Mouse (Mus musculus) lung, adult 2 months (tissue): Measurements from ENCODE around the gene Slco3a1.

Experiments
- CTCF ChIP-seq: fragments of 200-500 bp; IDR thresholded peaks from 2 replicates; pipeline ENCODE4 v1.5.1; 2011; ENCODE audit warnings: mild to moderate bottlenecking, low read length, control low read depth; ENCODE audit not compliant: insufficient read depth
- POLR2A ChIP-seq: fragments of 200-500 bp; IDR thresholded peaks from 2 replicates; pipeline ENCODE4 v1.6.1; 2011; ENCODE audit warnings: low read depth, mild to moderate bottlenecking, control low read depth, low read length, borderline replicate concordance; ENCODE audit errors: extremely low read depth

DNA sequence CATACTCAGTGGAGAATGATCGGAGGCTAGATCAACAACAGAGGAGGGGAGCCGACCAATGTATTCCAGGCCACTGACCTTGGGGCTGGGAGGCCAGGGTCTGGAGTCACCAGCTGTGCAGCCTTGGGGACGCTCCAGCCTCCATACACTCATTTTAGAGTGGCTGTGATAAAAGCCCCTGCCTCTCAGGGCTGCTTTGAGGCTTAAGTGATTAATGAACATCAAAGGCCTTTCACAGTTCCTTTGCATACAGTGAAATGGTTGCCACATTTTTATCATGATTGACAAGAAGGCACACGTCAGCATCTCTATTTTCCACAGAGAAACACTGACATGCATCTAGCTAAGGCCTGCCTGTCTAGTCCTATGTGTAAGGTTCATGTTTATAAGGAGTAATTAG, 189.0 kb downstream of the Slco3a1 start:
- TF ChIP-seq CTCF, result no peak
- TF ChIP-seq POLR2A, result no peak
